Mouse (Mus musculus): ENCODE results near the gene Cdc6. TPM values are rescaled to one million over a fixed set of nuclear protein-coding genes. Genes with fewer than 3 reads are reported as not detected.
A peak's percentile ranks its signal among the peaks of the same experiment; 100 is the strongest.
"Not testable (repeated sequence)": the region's sequence is repeated elsewhere in the genome, so short reads cannot be mapped to it uniquely, and the experiment has no call there.

Cdc6 gene
- polyA plus RNA-seq, 1 experiment from 2014 or later = 5.6 TPM

DNA sequence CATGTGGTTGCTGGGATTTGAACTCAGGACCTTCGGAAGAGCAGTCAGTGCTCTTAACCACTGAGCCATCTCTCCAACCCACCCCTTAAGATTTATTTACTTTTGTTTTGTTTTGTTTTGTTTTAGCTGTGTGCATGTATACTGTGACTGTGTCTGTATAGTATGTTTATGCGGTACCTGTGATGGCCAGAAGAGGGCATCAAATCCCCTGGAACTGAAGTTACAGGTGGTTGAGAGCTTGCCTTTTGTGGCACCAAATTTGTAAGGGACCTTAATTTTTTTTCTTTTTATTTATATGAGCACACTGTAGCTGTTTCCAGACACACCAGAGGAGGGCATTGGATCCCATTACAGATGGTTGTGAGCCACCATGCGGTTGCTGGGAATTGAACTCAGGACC lies 8.8 kb downstream of the Cdc6 start:
- 97% methylated on average over 3 of the region's 3 CpGs for WGBS
- not testable (repeated sequence) for ATAC-seq (ENCODE audit: low FRiP score, low TSS enrichment)

DNA sequence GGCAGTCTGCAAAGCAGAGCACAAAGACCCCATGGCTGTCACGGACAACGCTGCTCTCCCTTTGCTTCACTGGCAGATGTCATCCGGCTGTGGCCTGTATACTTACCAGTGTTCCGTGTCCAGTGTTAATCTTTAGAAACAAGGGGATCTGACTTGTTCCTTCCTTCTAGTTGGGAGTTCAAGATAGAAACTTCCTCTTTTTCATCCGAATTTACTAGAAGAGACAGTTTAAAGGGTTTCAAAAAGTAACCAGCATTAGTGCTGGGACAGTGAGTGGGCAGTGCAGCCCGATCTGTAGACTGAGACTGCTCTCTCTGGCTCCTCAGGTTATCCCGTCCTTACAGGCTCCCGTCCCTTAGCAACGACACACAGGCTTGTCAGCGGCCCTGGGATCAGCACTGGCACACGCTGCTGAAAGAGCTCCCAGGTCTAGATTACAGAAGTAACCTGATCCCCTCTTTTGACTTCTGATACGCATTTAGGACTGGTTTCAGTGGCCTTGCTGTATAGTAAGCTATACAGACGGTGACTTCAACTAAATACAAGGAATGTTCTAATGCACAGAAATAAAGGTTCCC lies 9.9 kb downstream of the Cdc6 start:
- Histone ChIP-seq H3K9me3 (ENCODE audit: control insufficient read depth, low read length) (no peaks in the 10 kb centered on the region), H3K4me3 (replicated peaks; ENCODE audit: low read depth, low read length) (no peak overlapping the region), H3K27me3 (ENCODE audit: control insufficient read depth, insufficient read depth, low read length) (no peaks in the 10 kb centered on the region), H3K4me2 (ENCODE audit: low read length) (no peak overlapping the region), H3K36me3 (ENCODE audit: control insufficient read depth, insufficient read depth, low read length) (0 out of 2 replicates have a peak, but pooled peaks cover 5% of the 10 kb centered on the region), H3K27ac (replicated peaks; ENCODE audit: low read depth, low read length) (no peak overlapping the region), H3K4me1 (ENCODE audit: control insufficient read depth, insufficient read depth, low read length) (no peaks in the 10 kb centered on the region), H3K9ac (replicated peaks; ENCODE audit: low read length) (no peak overlapping the region)
- ATAC-seq (ENCODE audit: low FRiP score, low TSS enrichment) (no peak), DNase-seq (no peak)
- WGBS = 80% methylated on average over 13 of the region's 13 CpGs

More for the DNA sequence above, 8.8 kb downstream of the Cdc6 start:
- not testable (repeated sequence) for H3K9me3 ChIP-seq (ENCODE audit: control insufficient read depth, low read length); H3K27ac ChIP-seq (replicated peaks; ENCODE audit: low read depth, low read length); H3K4me2 ChIP-seq (ENCODE audit: low read length); H3K36me3 ChIP-seq (ENCODE audit: control insufficient read depth, insufficient read depth, low read length); H3K4me1 ChIP-seq (ENCODE audit: control insufficient read depth, insufficient read depth, low read length); H3K9ac ChIP-seq (replicated peaks; ENCODE audit: low read length); H3K4me3 ChIP-seq (replicated peaks; ENCODE audit: low read depth, low read length); H3K27me3 ChIP-seq (ENCODE audit: control insufficient read depth, insufficient read depth, low read length)
- peak; percentile 35 for DNase-seq

DNA sequence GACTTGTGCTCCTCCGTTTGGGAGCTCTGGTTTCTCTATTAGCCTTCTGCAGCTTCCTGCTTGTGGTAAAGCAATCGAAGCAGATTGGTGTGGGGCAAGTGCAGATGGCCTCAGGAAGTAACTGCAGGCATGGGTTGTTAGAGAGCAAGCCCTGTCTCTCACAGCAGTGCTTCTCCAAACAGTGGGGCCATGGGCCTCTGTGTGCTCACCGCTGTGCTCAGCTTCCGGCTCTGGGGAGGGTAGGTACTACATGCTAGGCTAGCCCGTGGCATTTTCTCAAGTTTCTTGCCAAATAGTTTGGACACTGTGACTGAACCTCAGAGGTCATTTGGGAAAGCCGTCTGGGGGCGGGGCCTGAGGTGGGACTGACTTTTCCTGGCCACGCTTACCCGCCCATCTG lies 10.6 kb downstream of the Cdc6 start:
- no peaks in the 10 kb centered on the region for H3K9me3 ChIP-seq (ENCODE audit: control insufficient read depth, low read length)
- no peak overlapping the region for H3K4me2 ChIP-seq (ENCODE audit: low read length)
- H3K4me3 ChIP-seq (replicated peaks; ENCODE audit: low read depth, low read length) = no peak overlapping the region
- H3K36me3 ChIP-seq (ENCODE audit: control insufficient read depth, insufficient read depth, low read length) = 0 out of 2 replicates have a peak, but pooled peaks cover 5% of the 10 kb centered on the region
- DNase-seq (no peak), ATAC-seq (ENCODE audit: low FRiP score, low TSS enrichment) (no peak)
- H3K27ac ChIP-seq (replicated peaks; ENCODE audit: low read depth, low read length) = no peak overlapping the region
- 86% methylated on average over 9 of the region's 9 CpGs for WGBS
- H3K9ac ChIP-seq (replicated peaks; ENCODE audit: low read length) = no peak overlapping the region
- no peaks in the 10 kb centered on the region for H3K27me3 ChIP-seq (ENCODE audit: control insufficient read depth, insufficient read depth, low read length)
- H3K4me1 ChIP-seq (ENCODE audit: control insufficient read depth, insufficient read depth, low read length) = no peaks in the 10 kb centered on the region

DNA sequence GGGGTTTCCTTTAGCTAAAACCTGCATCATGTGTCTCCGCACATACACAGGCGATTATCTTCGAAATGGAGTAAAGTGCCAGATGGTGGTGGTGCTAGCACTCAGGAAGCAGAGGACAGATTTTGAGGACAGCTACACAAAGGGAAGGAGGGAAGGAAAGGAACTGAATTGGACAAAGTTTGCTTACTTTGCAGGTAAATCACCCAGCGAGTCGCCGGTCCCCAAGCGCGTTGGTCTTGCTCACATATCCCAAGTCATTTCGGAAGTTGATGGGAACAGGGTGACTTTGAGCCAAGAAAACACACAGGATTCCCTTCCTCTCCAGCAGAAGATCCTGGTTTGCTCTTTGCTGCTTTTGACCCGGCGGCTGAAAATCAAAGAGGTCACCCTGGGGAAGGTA lies 11.4 kb downstream of the Cdc6 start:
- 0 out of 2 replicates have a peak, but pooled peaks cover 5% of the 10 kb centered on the region for H3K36me3 ChIP-seq (ENCODE audit: control insufficient read depth, insufficient read depth, low read length)
- H3K27ac ChIP-seq (replicated peaks; ENCODE audit: low read depth, low read length) = no peak overlapping the region
- no peak overlapping the region for H3K4me2 ChIP-seq (ENCODE audit: low read length)
- H3K4me3 ChIP-seq (replicated peaks; ENCODE audit: low read depth, low read length) = no peak overlapping the region
- H3K27me3 ChIP-seq (ENCODE audit: control insufficient read depth, insufficient read depth, low read length) = no peaks in the 10 kb centered on the region
- DNase-seq = no peak
- 94% methylated on average over 11 of the region's 11 CpGs for WGBS
- no peak for ATAC-seq (ENCODE audit: low FRiP score, low TSS enrichment)
- H3K4me1 ChIP-seq (ENCODE audit: control insufficient read depth, insufficient read depth, low read length) = no peaks in the 10 kb centered on the region
- no peaks in the 10 kb centered on the region for H3K9me3 ChIP-seq (ENCODE audit: control insufficient read depth, low read length)
- H3K9ac ChIP-seq (replicated peaks; ENCODE audit: low read length) = no peak overlapping the region

DNA sequence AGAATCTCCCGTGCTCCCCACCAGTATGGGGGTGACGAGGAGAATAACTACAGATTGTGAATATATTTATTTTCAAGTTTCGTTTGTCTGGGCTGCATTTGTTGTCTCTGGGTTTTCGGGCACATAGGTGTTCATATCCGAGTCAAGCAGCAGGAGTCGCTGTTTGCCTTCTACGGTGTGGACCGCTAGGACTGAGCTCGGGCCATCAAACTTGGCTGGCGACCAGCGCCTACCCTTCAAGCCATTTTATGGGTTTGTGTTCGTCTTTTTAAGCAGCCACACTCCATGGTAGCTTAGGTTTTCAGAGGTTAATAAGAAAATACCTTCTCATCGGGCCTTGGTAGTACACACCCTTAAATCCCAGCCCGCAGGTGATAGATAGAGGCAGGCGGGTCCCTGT lies 14.2 kb downstream of the Cdc6 start:
- not testable (repeated sequence) for H3K27me3 ChIP-seq (ENCODE audit: control insufficient read depth, insufficient read depth, low read length); ATAC-seq (ENCODE audit: low FRiP score, low TSS enrichment); H3K4me3 ChIP-seq (replicated peaks; ENCODE audit: low read depth, low read length); H3K27ac ChIP-seq (replicated peaks; ENCODE audit: low read depth, low read length); H3K9me3 ChIP-seq (ENCODE audit: control insufficient read depth, low read length); H3K4me2 ChIP-seq (ENCODE audit: low read length); H3K9ac ChIP-seq (replicated peaks; ENCODE audit: low read length); H3K36me3 ChIP-seq (ENCODE audit: control insufficient read depth, insufficient read depth, low read length)
- peak; percentile 79 for DNase-seq
- H3K4me1 ChIP-seq (ENCODE audit: control insufficient read depth, insufficient read depth, low read length) = peaks cover 21% of the 10 kb centered on the region
- WGBS = 60% methylated on average over 15 of the region's 15 CpGs

DNA sequence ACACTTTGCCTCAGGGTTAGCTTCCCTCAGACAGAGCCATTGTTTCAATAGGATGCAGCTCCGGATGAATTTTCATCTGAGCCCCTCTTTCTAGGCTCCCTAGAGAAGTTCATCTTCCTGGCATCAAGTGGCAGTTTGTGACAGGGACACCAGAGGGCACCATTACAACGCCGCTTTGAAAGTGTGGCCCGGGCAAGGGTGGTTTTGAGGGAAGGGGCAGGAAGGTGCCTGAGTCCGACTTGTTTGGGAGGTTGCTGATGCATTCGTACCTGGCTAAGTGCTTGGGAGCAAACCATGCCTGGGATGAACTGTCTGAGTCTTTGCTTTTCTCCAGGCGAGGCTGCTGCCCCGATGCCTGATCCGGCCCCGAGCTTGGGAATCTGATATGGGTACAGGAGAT lies 14.7 kb downstream of the Cdc6 start:
- peaks cover 21% of the 10 kb centered on the region for H3K4me1 ChIP-seq (ENCODE audit: control insufficient read depth, insufficient read depth, low read length)
- peak; percentile 82 for DNase-seq
- H3K4me2 ChIP-seq (ENCODE audit: low read length); H3K9me3 ChIP-seq (ENCODE audit: control insufficient read depth, low read length); H3K9ac ChIP-seq (replicated peaks; ENCODE audit: low read length); ATAC-seq (ENCODE audit: low FRiP score, low TSS enrichment); H3K27me3 ChIP-seq (ENCODE audit: control insufficient read depth, insufficient read depth, low read length); H3K27ac ChIP-seq (replicated peaks; ENCODE audit: low read depth, low read length); H3K4me3 ChIP-seq (replicated peaks; ENCODE audit: low read depth, low read length); H3K36me3 ChIP-seq (ENCODE audit: control insufficient read depth, insufficient read depth, low read length): not testable (repeated sequence)
- WGBS = 58% methylated on average over 10 of the region's 10 CpGs

DNA sequence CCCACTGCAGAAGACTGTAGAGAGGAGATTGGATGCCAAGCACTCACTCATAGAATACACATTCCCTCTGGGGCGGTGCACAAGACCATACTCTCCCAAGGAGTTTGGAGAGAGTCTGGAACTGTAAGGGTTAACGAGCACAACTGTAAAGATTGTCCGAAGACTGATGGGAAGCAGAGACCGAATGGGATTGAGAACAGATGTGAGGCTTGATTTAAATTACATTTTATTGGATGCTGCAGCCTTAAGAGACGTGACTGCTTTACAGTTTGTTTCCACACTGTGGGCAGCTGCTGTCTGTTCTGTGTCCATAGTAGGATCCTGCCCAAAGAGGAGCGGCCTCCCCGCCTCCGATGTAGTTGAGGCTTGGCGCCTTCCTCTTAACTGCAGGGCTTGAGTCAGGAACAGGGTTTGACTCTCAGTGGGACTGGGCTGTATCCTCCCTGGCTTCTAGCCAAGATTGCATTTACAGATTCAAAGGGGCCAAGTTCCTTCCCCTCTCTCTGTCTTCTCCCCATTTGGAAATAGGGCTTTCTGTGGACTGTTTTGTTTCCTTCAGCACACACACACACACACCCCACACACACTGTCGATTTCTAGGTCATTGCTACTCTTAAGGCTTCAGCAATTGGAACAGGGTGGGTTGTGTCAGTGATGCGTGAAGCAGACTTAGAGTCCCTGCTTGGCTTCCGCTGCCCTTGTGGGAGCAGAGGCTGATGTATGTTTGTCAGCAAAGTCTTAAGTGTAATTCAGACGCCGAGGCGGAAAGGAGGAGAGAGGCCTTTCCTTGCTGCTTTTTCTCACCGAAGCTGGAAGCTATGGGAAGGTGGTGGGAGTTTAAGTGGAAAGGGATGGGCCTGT lies 15.5 kb downstream of the Cdc6 start:
- not testable (repeated sequence) for H3K9ac ChIP-seq (replicated peaks; ENCODE audit: low read length); H3K4me2 ChIP-seq (ENCODE audit: low read length); H3K27ac ChIP-seq (replicated peaks; ENCODE audit: low read depth, low read length); H3K4me3 ChIP-seq (replicated peaks; ENCODE audit: low read depth, low read length); ATAC-seq (ENCODE audit: low FRiP score, low TSS enrichment); H3K27me3 ChIP-seq (ENCODE audit: control insufficient read depth, insufficient read depth, low read length); H3K36me3 ChIP-seq (ENCODE audit: control insufficient read depth, insufficient read depth, low read length); H3K9me3 ChIP-seq (ENCODE audit: control insufficient read depth, low read length)
- H3K4me1 ChIP-seq (ENCODE audit: control insufficient read depth, insufficient read depth, low read length) = peaks cover 26% of the 10 kb centered on the region
- peak; percentile 24 for DNase-seq
- WGBS = 64% methylated on average over 16 of the region's 16 CpGs

DNA sequence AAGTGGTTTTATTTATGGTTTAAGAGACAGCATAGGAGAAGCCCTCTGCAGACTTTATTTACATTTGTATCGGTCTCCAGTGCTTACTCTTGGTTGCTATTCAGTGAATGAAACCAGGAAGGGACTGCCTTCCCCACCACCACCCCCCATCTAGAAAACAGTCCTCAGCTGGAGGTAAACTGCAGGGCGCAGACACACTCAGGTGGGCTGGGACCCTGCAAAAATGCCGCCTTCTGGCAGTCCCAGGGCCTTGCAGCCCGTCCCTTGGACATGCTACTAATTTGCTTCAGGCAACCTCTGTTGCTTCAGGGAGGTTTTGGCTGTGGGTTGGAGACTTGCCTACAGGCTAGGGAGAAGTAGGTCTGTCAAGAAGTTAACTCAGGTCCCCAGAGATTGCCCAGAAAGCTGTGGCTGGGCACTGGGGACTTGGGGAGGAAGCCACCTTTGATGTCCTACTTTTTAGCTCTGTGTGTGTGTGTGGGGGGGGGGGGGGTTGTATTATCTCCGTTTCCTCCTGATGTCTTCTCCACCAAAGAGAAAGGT lies 17.1 kb downstream of the Cdc6 start:
- no peaks in the 10 kb centered on the region for H3K27me3 ChIP-seq (ENCODE audit: control insufficient read depth, insufficient read depth, low read length)
- peak; percentile 13 for DNase-seq
- WGBS = 36% methylated on average over 5 of the region's 5 CpGs
- peaks cover 42% of the 10 kb centered on the region for H3K4me1 ChIP-seq (ENCODE audit: control insufficient read depth, insufficient read depth, low read length)
- no peak overlapping the region for H3K4me3 ChIP-seq (replicated peaks; ENCODE audit: low read depth, low read length)
- no peaks in the 10 kb centered on the region for H3K9me3 ChIP-seq (ENCODE audit: control insufficient read depth, low read length)
- no peak overlapping the region; the same call in 1 of the 2 replicates for H3K4me2 ChIP-seq (ENCODE audit: low read length)
- ATAC-seq (ENCODE audit: low FRiP score, low TSS enrichment) = no peak
- no peak overlapping the region for H3K9ac ChIP-seq (replicated peaks; ENCODE audit: low read length)
- H3K36me3 ChIP-seq (ENCODE audit: control insufficient read depth, insufficient read depth, low read length) = no peaks in the 10 kb centered on the region
- peak overlapping the region; percentile 32; the same call in 1 of the 2 replicates for H3K27ac ChIP-seq (replicated peaks; ENCODE audit: low read depth, low read length)
